Mouse (Mus musculus): ENCODE data around the gene Trnau1ap. TPM values are rescaled to one million over a fixed set of nuclear protein-coding genes. Genes with fewer than 3 reads are reported as not detected.
A peak's percentile ranks its signal among the peaks of the same experiment; 100 is the strongest.

Trnau1ap gene
- polyA plus RNA-seq, 1 experiment: 24.1 TPM

- H3K27ac ChIP-seq (ENCODE audit: insufficient read depth, low read depth, low read length): peak overlapping the region; percentile 94
- H3K4me3 ChIP-seq (ENCODE audit: low read depth, low read length): peak overlapping the region; percentile 91
- TF ChIP-seq POLR2A (IDR thresholded peaks at IDR 0.05; ENCODE audit: low read depth, low read length) (peak; percentile 62), CTCF (IDR thresholded peaks at IDR 0.05; ENCODE audit: extremely low read depth, insufficient read length, insufficient replicate concordance, low read depth, low read length) (peak; percentile 93)
- H3K27me3 ChIP-seq (ENCODE audit: control insufficient read depth, insufficient read depth, low read length): no peaks in the 10 kb centered on the region
- peaks cover 2% of the 10 kb centered on the region; the same call in 1 of the 2 replicates for H3K36me3 ChIP-seq (ENCODE audit: control insufficient read depth, insufficient read depth, low read length)
- WGBS: 1% methylated on average over 83 of the region's 83 CpGs
- H3K4me1 ChIP-seq (ENCODE audit: control insufficient read depth, insufficient read depth, insufficient read length, low read length): peaks cover 12% of the 10 kb centered on the region; the same call in 1 of the 2 replicates
Measured at GRCm38 (mm10) chr4:132345135-132345842, 16.0 kb upstream of the Trnau1ap start.

- TF ChIP-seq CTCF (IDR thresholded peaks at IDR 0.05; ENCODE audit: extremely low read depth, insufficient read length, insufficient replicate concordance, low read depth, low read length): no peak
- TF ChIP-seq POLR2A (IDR thresholded peaks at IDR 0.05; ENCODE audit: low read depth, low read length): no peak
- Histone ChIP-seq H3K4me1 (ENCODE audit: control insufficient read depth, insufficient read depth, insufficient read length, low read length) (peaks cover 12% of the 10 kb centered on the region; the same call in 1 of the 2 replicates), H3K27me3 (ENCODE audit: control insufficient read depth, insufficient read depth, low read length) (no peaks in the 10 kb centered on the region), H3K4me3 (ENCODE audit: low read depth, low read length) (peak overlapping the region; percentile 91), H3K27ac (ENCODE audit: insufficient read depth, low read depth, low read length) (peak overlapping the region; percentile 7; the same call in 1 of the 2 replicates), H3K36me3 (ENCODE audit: control insufficient read depth, insufficient read depth, low read length) (peaks cover 2% of the 10 kb centered on the region)
- WGBS: 2% methylated on average over 13 of the region's 13 CpGs
Measured at GRCm38 (mm10) chr4:132344403-132345134, 15.2 kb upstream of the Trnau1ap start.

GRCm38 (mm10) chr4:132341451-132341850, 12.1 kb upstream of the Trnau1ap start:
- no peaks in the 10 kb centered on the region for H3K27me3 ChIP-seq (ENCODE audit: control insufficient read depth, insufficient read depth, low read length)
- H3K4me3 ChIP-seq (ENCODE audit: low read depth, low read length): no peak overlapping the region
- no peak overlapping the region for H3K27ac ChIP-seq (ENCODE audit: insufficient read depth, low read depth, low read length)
- TF ChIP-seq CTCF (IDR thresholded peaks at IDR 0.05; ENCODE audit: extremely low read depth, insufficient read length, insufficient replicate concordance, low read depth, low read length): no peak
- no peak for TF ChIP-seq POLR2A (IDR thresholded peaks at IDR 0.05; ENCODE audit: low read depth, low read length)
- WGBS: 61% methylated on average over 3 of the region's 3 CpGs
- H3K4me1 ChIP-seq (ENCODE audit: control insufficient read depth, insufficient read depth, insufficient read length, low read length): peaks cover 11% of the 10 kb centered on the region; the same call in 1 of the 2 replicates
- peaks cover 13% of the 10 kb centered on the region for H3K36me3 ChIP-seq (ENCODE audit: control insufficient read depth, insufficient read depth, low read length)

GRCm38 (mm10) chr4:132338943-132339342, 9.6 kb upstream of the Trnau1ap start:
- WGBS: 91% methylated on average over 13 of the region's 13 CpGs
- H3K27ac ChIP-seq (ENCODE audit: insufficient read depth, low read depth, low read length): no peak overlapping the region

GRCm38 (mm10) chr4:132332880-132333279, 3.5 kb upstream of the Trnau1ap start:
- Histone ChIP-seq H3K4me3 (ENCODE audit: low read depth, low read length) (no peak overlapping the region), H3K4me1 (ENCODE audit: control insufficient read depth, insufficient read depth, insufficient read length, low read length) (peaks cover 10% of the 10 kb centered on the region; the same call in 1 of the 2 replicates), H3K27me3 (ENCODE audit: control insufficient read depth, insufficient read depth, low read length) (no peaks in the 10 kb centered on the region), H3K27ac (ENCODE audit: insufficient read depth, low read depth, low read length) (no peak overlapping the region), H3K36me3 (ENCODE audit: control insufficient read depth, insufficient read depth, low read length) (peaks cover 33% of the 10 kb centered on the region)
- 59% methylated on average over 6 of the region's 6 CpGs for WGBS
- TF ChIP-seq POLR2A (IDR thresholded peaks at IDR 0.05; ENCODE audit: low read depth, low read length): no peak
- no peak for TF ChIP-seq CTCF (IDR thresholded peaks at IDR 0.05; ENCODE audit: extremely low read depth, insufficient read length, insufficient replicate concordance, low read depth, low read length)

More at GRCm38 (mm10) chr4:132338943-132339342, 9.6 kb upstream of the Trnau1ap start:
- TF ChIP-seq POLR2A (IDR thresholded peaks at IDR 0.05; ENCODE audit: low read depth, low read length) (no peak), CTCF (IDR thresholded peaks at IDR 0.05; ENCODE audit: extremely low read depth, insufficient read length, insufficient replicate concordance, low read depth, low read length) (no peak)
- H3K36me3 ChIP-seq (ENCODE audit: control insufficient read depth, insufficient read depth, low read length): peaks cover 35% of the 10 kb centered on the region
- H3K4me1 ChIP-seq (ENCODE audit: control insufficient read depth, insufficient read depth, insufficient read length, low read length): peaks cover 3% of the 10 kb centered on the region; the same call in 1 of the 2 replicates
- no peaks in the 10 kb centered on the region for H3K27me3 ChIP-seq (ENCODE audit: control insufficient read depth, insufficient read depth, low read length)
- no peak overlapping the region for H3K4me3 ChIP-seq (ENCODE audit: low read depth, low read length)

- WGBS: 74% methylated on average over 3 of the region's 3 CpGs
- peaks cover 10% of the 10 kb centered on the region; the same call in 1 of the 2 replicates for H3K4me1 ChIP-seq (ENCODE audit: control insufficient read depth, insufficient read depth, insufficient read length, low read length)
- peaks cover 29% of the 10 kb centered on the region for H3K36me3 ChIP-seq (ENCODE audit: control insufficient read depth, insufficient read depth, low read length)
- no peaks in the 10 kb centered on the region for H3K27me3 ChIP-seq (ENCODE audit: control insufficient read depth, insufficient read depth, low read length)
- H3K4me3 ChIP-seq (ENCODE audit: low read depth, low read length): no peak overlapping the region
- no peak overlapping the region for H3K27ac ChIP-seq (ENCODE audit: insufficient read depth, low read depth, low read length)
- TF ChIP-seq POLR2A (IDR thresholded peaks at IDR 0.05; ENCODE audit: low read depth, low read length): no peak
Measured at GRCm38 (mm10) chr4:132331960-132332359, 2.6 kb upstream of the Trnau1ap start.

GRCm38 (mm10) chr4:132329835-132330354, 557 bp upstream of the Trnau1ap start:
- Histone ChIP-seq H3K36me3 (ENCODE audit: control insufficient read depth, insufficient read depth, low read length) (peaks cover 24% of the 10 kb centered on the region), H3K4me3 (ENCODE audit: low read depth, low read length) (peak overlapping the region; percentile 78), H3K27ac (ENCODE audit: insufficient read depth, low read depth, low read length) (peak overlapping the region; percentile 74), H3K4me1 (ENCODE audit: control insufficient read depth, insufficient read depth, insufficient read length, low read length) (peaks cover 10% of the 10 kb centered on the region; the same call in 1 of the 2 replicates), H3K27me3 (ENCODE audit: control insufficient read depth, insufficient read depth, low read length) (no peaks in the 10 kb centered on the region)
- 5% methylated on average over 10 of the region's 10 CpGs for WGBS
- TF ChIP-seq POLR2A (IDR thresholded peaks at IDR 0.05; ENCODE audit: low read depth, low read length) (no peak), CTCF (IDR thresholded peaks at IDR 0.05; ENCODE audit: extremely low read depth, insufficient read length, insufficient replicate concordance, low read depth, low read length) (no peak)

All from small intestine, adult 2 months (tissue).